Mouse (Mus musculus) brain, embryonic 14.5 days (tissue): ENCODE data around the gene Ciapin1.
A peak's percentile ranks its signal among the peaks of the same experiment; 100 is the strongest.

Experiments used
- CTCF ChIP-seq: fragments of 200-500 bp; IDR thresholded peaks from 2 replicates; pipeline ENCODE4 v1.5.1; 2012; ENCODE audit warnings: inconsistent platforms, mild to moderate bottlenecking, moderate library complexity, borderline replicate concordance; ENCODE audit not compliant: insufficient read depth, insufficient read length; ENCODE audit errors: extremely low read depth
- POLR2A ChIP-seq: fragments of 200-500 bp; IDR thresholded peaks from 2 replicates; pipeline ENCODE4 v1.6.1; 2012; ENCODE audit warnings: mild to moderate bottlenecking, inconsistent platforms, borderline replicate concordance; ENCODE audit not compliant: poor library complexity, insufficient read depth, insufficient read length, severe bottlenecking; ENCODE audit errors: extremely low read depth

GRCm38 (mm10) chr8:94785247-94785985 is 52.7 kb downstream of the Ciapin1 start:
- TF ChIP-seq CTCF (peak; percentile 38; the same call in 1 of the 2 replicates), POLR2A (no peak)
